Mouse (Mus musculus): ENCODE measurements around the gene Fgf7. TPM values are rescaled to one million over a fixed set of nuclear protein-coding genes. Genes with fewer than 3 reads are reported as not detected.

The Fgf7 gene
- total and polyA plus RNA-seq, 3 experiments: 0.98 TPM; not detected in 2

DNA sequence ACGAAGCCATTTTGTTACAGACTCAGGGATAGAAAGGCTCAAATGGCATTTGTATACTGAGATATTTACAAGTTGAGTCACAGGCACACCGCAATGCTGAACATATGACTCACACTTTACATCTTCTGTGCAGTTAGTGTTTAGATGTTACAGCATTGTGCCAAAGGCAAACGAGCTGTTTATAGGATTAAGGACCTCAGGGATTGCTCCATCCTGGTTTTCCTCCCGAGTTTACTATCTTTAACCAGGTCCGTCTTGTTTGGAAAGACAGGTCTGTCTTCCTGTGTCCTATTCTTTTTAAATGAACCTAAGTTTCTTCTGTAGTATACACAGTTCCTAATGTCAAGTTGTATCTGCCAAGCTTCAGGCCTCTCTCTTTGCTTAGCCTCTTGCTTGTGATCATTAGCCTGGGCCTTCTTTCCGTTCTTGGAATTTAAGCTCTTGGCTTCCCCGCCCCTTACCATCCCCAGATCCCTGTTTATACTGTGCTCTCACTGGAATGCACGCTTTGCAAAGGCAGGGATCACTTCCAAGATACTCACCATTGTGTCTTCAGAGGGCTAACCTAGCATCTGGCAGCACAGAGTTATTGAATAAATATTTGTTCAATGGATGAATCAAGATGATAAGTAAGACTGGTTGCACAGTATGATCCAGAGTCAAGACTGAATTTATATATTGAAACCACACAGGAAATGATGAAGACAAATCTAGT is 3.1 kb upstream of the Fgf7 start:
- no peaks in the 10 kb centered on the region for H3K4me1 ChIP-seq (ENCODE audit: insufficient read depth, low read depth, low read length)
- H3K27me3 ChIP-seq (ENCODE audit: insufficient read depth, low read length): 0 out of 2 replicates have a peak, but pooled peaks cover 7% of the 10 kb centered on the region
- no peak for ATAC-seq (ENCODE audit: extremely low read depth, insufficient number of reproducible peaks, low FRiP score, poor library complexity, severe bottlenecking)
- DNase-seq (ENCODE audit: low spot score): no peak
- H3K4me3 ChIP-seq (ENCODE audit: low read depth, low read length): no peak overlapping the region
- TF ChIP-seq TAL1 (conservative IDR thresholded peaks at IDR 0.05; ENCODE audit: low read depth, low read length) (no peak), CTCF (IDR thresholded peaks at IDR 0.05; ENCODE audit: low read depth, low read length) (no peak), POLR2AphosphoS5 (IDR thresholded peaks at IDR 0.05; ENCODE audit: insufficient replicate concordance, low read depth, low read length) (no peak), GATA2 (IDR thresholded peaks at IDR 0.05; ENCODE audit: borderline replicate concordance, low read depth, low read length) (no peak), GATA1 (IDR thresholded peaks at IDR 0.05; ENCODE audit: borderline replicate concordance, low read length) (no peak)
- no peaks in the 10 kb centered on the region for H3K9me3 ChIP-seq (replicated peaks)
- no peaks in the 10 kb centered on the region for H3K36me3 ChIP-seq (replicated peaks)

DNA sequence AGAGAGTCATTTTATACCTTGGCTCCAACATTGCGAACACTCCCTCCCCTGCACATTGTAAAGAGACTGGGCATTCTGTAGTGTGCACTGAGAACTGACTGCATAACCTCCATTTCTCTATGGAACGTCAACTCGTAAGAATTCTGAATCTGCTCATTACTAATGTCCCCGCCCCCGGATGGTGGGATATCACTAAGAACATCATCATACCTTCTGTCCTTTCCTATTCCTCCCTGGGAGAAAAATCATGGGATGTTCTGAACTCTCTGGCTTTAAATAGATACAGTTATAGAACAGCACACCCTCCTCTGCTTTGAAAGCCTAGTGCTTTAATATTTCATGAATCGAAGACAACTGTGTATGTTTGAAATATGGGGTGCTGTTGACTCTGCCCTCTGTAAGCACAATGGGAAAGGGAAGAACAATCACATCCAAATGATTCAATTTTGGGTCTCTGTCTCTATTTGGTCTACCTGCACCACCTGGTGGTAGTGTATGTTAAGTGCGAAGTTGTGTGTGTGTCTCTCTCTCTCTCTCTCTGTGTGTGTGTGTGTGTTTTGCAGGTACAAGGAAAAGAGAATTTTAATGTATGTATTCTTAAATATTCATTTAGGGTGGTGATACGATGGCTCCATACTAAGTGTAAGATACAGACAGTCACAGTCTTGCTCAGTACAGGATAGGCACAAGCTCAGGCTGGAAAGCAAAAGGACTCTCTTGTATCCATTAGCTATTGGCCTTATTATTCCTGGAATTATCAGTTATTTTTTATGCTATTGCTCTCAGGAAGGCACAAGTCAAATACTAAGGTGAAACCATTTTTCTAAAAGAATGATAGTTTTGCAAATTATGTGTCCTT is 1.1 kb upstream of the Fgf7 start:
- Histone ChIP-seq H3K4me3 (ENCODE audit: low read depth, low read length) (no peak overlapping the region), H3K27me3 (ENCODE audit: insufficient read depth, low read length) (0 out of 2 replicates have a peak, but pooled peaks cover 7% of the 10 kb centered on the region), H3K36me3 (replicated peaks) (no peaks in the 10 kb centered on the region), H3K9me3 (replicated peaks) (no peaks in the 10 kb centered on the region), H3K4me1 (ENCODE audit: insufficient read depth, low read depth, low read length) (no peaks in the 10 kb centered on the region)
- no peak for TF ChIP-seq CTCF (IDR thresholded peaks at IDR 0.05; ENCODE audit: low read depth, low read length)
- TF ChIP-seq POLR2AphosphoS5 (IDR thresholded peaks at IDR 0.05; ENCODE audit: insufficient replicate concordance, low read depth, low read length): no peak
- TF ChIP-seq GATA1 (IDR thresholded peaks at IDR 0.05; ENCODE audit: borderline replicate concordance, low read length): no peak
- TF ChIP-seq TAL1 (conservative IDR thresholded peaks at IDR 0.05; ENCODE audit: low read depth, low read length): no peak
- no peak for TF ChIP-seq GATA2 (IDR thresholded peaks at IDR 0.05; ENCODE audit: borderline replicate concordance, low read depth, low read length)
- ATAC-seq (ENCODE audit: extremely low read depth, insufficient number of reproducible peaks, low FRiP score, poor library complexity, severe bottlenecking): no peak
- no peak for DNase-seq (ENCODE audit: low spot score)

DNA sequence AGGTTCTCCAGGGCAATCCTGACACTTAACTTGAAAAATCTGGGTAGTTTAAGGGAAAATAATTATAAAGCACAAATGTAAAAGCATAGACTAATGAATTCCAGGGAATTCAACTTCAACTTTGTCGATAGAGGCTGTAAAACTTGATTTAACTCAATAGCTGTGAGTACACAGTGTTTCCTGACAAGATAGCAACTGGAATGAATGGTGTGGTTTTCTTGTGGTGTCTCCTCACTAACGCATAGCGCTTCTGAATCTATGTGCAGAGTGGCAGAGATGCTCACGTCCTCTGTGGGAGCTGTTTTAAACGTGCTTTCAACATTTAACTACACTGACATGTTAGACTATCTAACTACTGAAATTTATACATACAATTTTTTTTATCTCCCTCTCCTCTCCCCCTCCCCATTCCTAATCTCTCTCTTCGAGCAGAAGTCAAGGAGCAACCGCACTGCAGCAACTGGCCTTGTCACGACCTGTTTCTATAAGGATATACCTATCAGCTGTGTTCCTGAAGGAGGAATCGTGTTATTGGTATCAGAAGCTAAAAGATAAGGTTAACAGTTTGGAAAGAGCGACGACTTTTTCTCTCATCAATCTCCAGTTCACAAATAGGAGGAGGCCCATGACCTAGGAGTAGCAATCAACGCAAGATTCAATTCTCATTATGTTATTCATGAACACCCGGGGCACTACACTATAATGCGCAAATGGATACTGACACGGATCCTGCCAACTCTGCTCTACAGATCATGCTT is 734 bp downstream of the Fgf7 start:
- Histone ChIP-seq H3K9me3 (replicated peaks) (no peaks in the 10 kb centered on the region), H3K27me3 (ENCODE audit: insufficient read depth, low read length) (peaks cover 9% of the 10 kb centered on the region; the same call in 1 of the 2 replicates), H3K36me3 (replicated peaks) (no peaks in the 10 kb centered on the region), H3K4me3 (ENCODE audit: low read depth, low read length) (no peak overlapping the region), H3K4me1 (ENCODE audit: insufficient read depth, low read depth, low read length) (no peaks in the 10 kb centered on the region)
- DNase-seq (ENCODE audit: low spot score) (no peak), ATAC-seq (ENCODE audit: extremely low read depth, insufficient number of reproducible peaks, low FRiP score, poor library complexity, severe bottlenecking) (no peak)
- TF ChIP-seq TAL1 (conservative IDR thresholded peaks at IDR 0.05; ENCODE audit: low read depth, low read length): no peak

DNA sequence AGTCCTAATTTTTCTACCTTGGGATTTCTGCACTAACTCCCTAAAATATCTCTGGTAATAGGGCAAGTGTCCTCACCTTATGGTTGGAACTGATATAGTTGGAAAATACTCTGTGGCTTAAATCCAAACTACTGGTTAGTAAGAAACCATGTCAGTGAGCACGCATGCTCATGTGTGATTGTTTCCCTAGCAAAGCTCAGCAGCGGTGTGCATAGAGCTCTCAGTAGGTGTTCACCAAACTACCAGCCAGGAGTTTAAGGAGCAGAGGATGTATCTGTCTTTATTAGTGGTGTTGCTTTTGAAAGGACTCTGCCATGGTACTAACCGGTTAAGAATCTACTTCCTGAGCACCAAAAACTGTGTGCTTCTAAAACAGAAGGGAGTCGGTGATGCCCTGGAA is 1.7 kb downstream of the Fgf7 start:
- no peak for ATAC-seq (ENCODE audit: extremely low read depth, insufficient number of reproducible peaks, low FRiP score, poor library complexity, severe bottlenecking)
- H3K27me3 ChIP-seq (ENCODE audit: insufficient read depth, low read length): peaks cover 9% of the 10 kb centered on the region; the same call in 1 of the 2 replicates
- H3K36me3 ChIP-seq (replicated peaks): no peaks in the 10 kb centered on the region
- H3K4me3 ChIP-seq (ENCODE audit: low read depth, low read length): no peak overlapping the region
- TF ChIP-seq GATA1 (IDR thresholded peaks at IDR 0.05; ENCODE audit: borderline replicate concordance, low read length) (no peak), POLR2AphosphoS5 (IDR thresholded peaks at IDR 0.05; ENCODE audit: insufficient replicate concordance, low read depth, low read length) (no peak), TAL1 (conservative IDR thresholded peaks at IDR 0.05; ENCODE audit: low read depth, low read length) (no peak), CTCF (IDR thresholded peaks at IDR 0.05; ENCODE audit: low read depth, low read length) (no peak), GATA2 (IDR thresholded peaks at IDR 0.05; ENCODE audit: borderline replicate concordance, low read depth, low read length) (no peak)
- no peaks in the 10 kb centered on the region for H3K9me3 ChIP-seq (replicated peaks)
- no peak for DNase-seq (ENCODE audit: low spot score)
- no peaks in the 10 kb centered on the region for H3K4me1 ChIP-seq (ENCODE audit: insufficient read depth, low read depth, low read length)

DNA sequence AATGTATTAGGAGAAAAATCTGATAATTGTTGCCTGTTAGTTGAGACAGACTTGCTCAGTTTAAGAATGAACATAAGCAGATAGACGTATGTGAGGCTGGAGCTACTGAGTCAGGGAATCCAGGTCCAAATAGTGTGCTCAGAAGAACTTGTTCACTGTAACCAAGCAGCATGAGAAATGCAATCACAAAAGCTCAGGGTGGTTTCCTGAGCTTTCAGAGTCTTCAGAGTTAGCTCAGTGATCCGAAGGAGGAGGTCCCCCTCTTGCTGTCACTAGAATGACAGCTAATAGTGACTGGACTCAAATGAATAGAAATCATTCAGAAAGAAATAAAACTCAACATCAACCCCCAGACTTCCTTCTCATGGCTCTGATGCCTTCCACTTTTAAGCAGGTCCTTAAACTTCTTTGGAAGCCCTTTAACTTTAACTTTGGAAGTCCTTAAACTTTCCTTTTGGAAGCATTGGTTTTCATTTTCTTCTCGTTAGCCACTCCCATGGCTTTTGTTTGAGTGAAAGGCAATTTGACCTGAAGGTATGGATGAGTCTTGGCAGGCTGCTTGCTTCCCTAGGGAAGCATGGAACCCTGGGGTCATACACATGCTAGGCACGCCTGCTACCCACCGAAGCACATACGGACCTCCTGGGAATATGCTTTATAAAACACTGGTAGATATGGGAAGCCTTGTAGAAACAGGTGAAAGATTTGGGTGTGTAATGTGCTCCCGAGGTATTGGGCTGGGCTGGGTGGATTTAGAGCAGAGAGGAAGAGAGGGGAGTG is 4.0 kb downstream of the Fgf7 start:
- Histone ChIP-seq H3K4me3 (ENCODE audit: low read depth, low read length) (no peak overlapping the region), H3K36me3 (replicated peaks) (no peaks in the 10 kb centered on the region), H3K27me3 (ENCODE audit: insufficient read depth, low read length) (peaks cover 6% of the 10 kb centered on the region; the same call in 1 of the 2 replicates), H3K9me3 (replicated peaks) (no peaks in the 10 kb centered on the region), H3K4me1 (ENCODE audit: insufficient read depth, low read depth, low read length) (no peaks in the 10 kb centered on the region)
- TF ChIP-seq CTCF (IDR thresholded peaks at IDR 0.05; ENCODE audit: low read depth, low read length): no peak
- no peak for TF ChIP-seq TAL1 (conservative IDR thresholded peaks at IDR 0.05; ENCODE audit: low read depth, low read length)
- no peak for TF ChIP-seq GATA1 (IDR thresholded peaks at IDR 0.05; ENCODE audit: borderline replicate concordance, low read length)
- no peak for TF ChIP-seq GATA2 (IDR thresholded peaks at IDR 0.05; ENCODE audit: borderline replicate concordance, low read depth, low read length)
- TF ChIP-seq POLR2AphosphoS5 (IDR thresholded peaks at IDR 0.05; ENCODE audit: insufficient replicate concordance, low read depth, low read length): no peak
- DNase-seq (ENCODE audit: low spot score): no peak
- no peak for ATAC-seq (ENCODE audit: extremely low read depth, insufficient number of reproducible peaks, low FRiP score, poor library complexity, severe bottlenecking)

All from G1E (cell line).